In the genomic region with DNA sequence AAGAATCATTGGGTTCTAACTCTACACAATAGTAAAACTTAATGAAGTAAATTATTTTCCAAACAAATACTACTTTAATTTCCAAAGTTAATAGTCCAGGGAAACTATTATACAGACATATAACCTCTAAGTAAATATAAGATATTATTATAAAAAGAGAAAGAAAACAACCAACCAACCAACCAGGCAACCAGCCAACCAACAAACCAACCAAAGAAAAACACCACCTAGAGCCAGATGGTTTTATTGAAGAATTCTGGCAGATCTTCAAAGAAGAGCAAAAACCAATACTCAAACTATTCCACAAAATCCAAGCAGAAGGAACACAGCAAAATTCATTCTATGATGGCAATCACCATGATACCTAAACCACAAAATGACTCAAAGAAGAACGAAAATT, we compare ENCODE assay signal across 14 mouse cellular contexts.
DNase-seq lines count a peak whose midpoint lies in the region; TF ChIP-seq lines count a peak whose summit lies in the region.
"Had no signal": no experiment of that assay in that cellular context is flagged by ENCODE, and none has a peak within 500 bp of the region (broad histone marks: within the 10 kb centered on the region; RNA-seq: fewer than 3 reads in every experiment).

No protein-coding gene starts in this region.

- no peak for TF ChIP-seq POLR2A in brain, embryonic 14.5 days (IDR thresholded peaks at IDR 0.05; ENCODE audit: borderline replicate concordance, extremely low read depth, insufficient read depth, insufficient read length, poor library complexity, severe bottlenecking)

- TF ChIP-seq CTCF in brain, embryonic 14.5 days (IDR thresholded peaks at IDR 0.05; ENCODE audit: borderline replicate concordance, extremely low read depth, insufficient read depth, insufficient read length) = no peak

- DNase-seq in cerebellum, adult 9-11 months = peak; percentile 2
- no peak for DNase-seq in cerebellum, postnatal 4 days (ENCODE audit: low spot score in 2 of 2)
- DNase-seq in cerebellum, postnatal 25 days = peak; percentile 11 to 55
- no peak for DNase-seq in cerebellum, adult 11 months
- peak; percentile 3 for DNase-seq in Muller cell, postnatal 12 days (ENCODE audit: inconsistent ontology term)
- peak; percentile 35 for DNase-seq in brain, embryonic 14.5 days (ENCODE audit: low read depth)
- DNase-seq in layer of hippocampus, adult 9-11 months = no peak
- DNase-seq: adrenal gland, adult 2 months; adrenal gland, postnatal 14 days; B cell, adult 2 months; embryo, embryonic 11 days; gastrocnemius, postnatal 10 days; gastrocnemius, postnatal 36 days; kidney, adult 2 months had no signal

Comparison
In these comparisons a context has a peak if more than half of its experiments do, and no peak if none do; other contexts are left out.
1. DNase-seq: peak in cerebellum, adult 9-11 months (single experiment), cerebellum, postnatal 25 days (2 of 2), Muller cell, postnatal 12 days (single experiment) and brain, embryonic 14.5 days (single experiment); none in cerebellum, postnatal 4 days (0 of 2), cerebellum, adult 11 months (single experiment) and layer of hippocampus, adult 9-11 months (single experiment).